Mouse (Mus musculus): Measurements from ENCODE around the gene Olfr1046. TPM values are rescaled to one million over a fixed set of nuclear protein-coding genes. Genes with fewer than 3 reads are reported as not detected.
"Not testable (repeated sequence)": the region's sequence is repeated elsewhere in the genome, so short reads cannot be mapped to it uniquely, and the experiment has no call there.

Gene Olfr1046
- not detected in 2 replicates for polyA plus RNA-seq (2015; fragmentation: Nextera tagmentation; extraction: Ambion mirVana)

- H3K27ac ChIP-seq: no peak within 1 kb of the TSS
- H3K4me3 ChIP-seq: no peak within 1 kb of the TSS
- H3K36me3 ChIP-seq (replicated peaks): no peaks in the 10 kb centered on the region
- H3K9ac ChIP-seq: no peak within 1 kb of the TSS
- no peaks in the 10 kb centered on the region for H3K9me3 ChIP-seq
- whole genome bisulfite sequencing: 71% methylated on average over 2 of the region's 2 CpGs
- no peaks in the 10 kb centered on the region for H3K4me1 ChIP-seq
- H3K27me3 ChIP-seq (replicated peaks): no peaks in the 10 kb centered on the region
- no peak for ATAC-seq (replicated peaks)
- no peak within 1 kb of the TSS for H3K4me2 ChIP-seq
These were observed at the start of gene Olfr1046 for GRCm38 (mm10) chr2:86219214-86219613. Gene Olfr1046, minus strand, starts transcription at chr2:86219314.

- not testable (repeated sequence) for H3K36me3 ChIP-seq (replicated peaks); H3K9ac ChIP-seq; H3K27me3 ChIP-seq (replicated peaks); H3K4me1 ChIP-seq; H3K4me2 ChIP-seq; H3K4me3 ChIP-seq; H3K9me3 ChIP-seq; ATAC-seq (replicated peaks); H3K27ac ChIP-seq
These were observed 39.1 kb upstream of the Olfr1046 start, which contains the start of gene Olfr1049 for GRCm38 (mm10) chr2:86258228-86258627. Gene Olfr1049, minus strand, starts transcription at chr2:86258328.

DNA sequence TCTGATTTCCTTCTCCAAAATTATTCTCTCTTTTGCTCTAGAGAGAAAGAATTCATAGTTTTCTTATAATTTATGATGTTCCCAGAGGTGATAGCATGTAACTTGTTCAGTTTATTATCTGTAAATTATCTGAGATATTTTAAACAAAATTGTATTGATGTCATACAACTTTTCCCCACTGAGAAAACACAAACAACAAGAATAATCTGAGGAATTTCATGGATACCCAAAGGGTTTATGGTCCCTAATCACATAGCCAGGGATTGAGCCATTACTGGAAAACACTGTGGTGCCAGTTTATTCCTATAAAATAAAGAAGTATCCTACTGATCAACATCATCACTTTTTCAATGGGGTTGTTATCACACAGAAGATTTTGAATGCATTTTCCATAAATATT lies 21.1 kb upstream of the Olfr1046 start, which contains the start of gene Olfr1048:
Gene Olfr1048, minus strand, starts transcription at position 101 of the 400 bp plus-strand sequence.
- Histone ChIP-seq H3K4me2 (no peak within 1 kb of the TSS), H3K36me3 (replicated peaks) (no peaks in the 10 kb centered on the region), H3K4me3 (no peak within 1 kb of the TSS), H3K4me1 (no peaks in the 10 kb centered on the region), H3K27ac (no peak within 1 kb of the TSS), H3K27me3 (replicated peaks) (no peaks in the 10 kb centered on the region), H3K9ac (no peak within 1 kb of the TSS), H3K9me3 (no peaks in the 10 kb centered on the region)
- no peak for ATAC-seq (replicated peaks)

DNA sequence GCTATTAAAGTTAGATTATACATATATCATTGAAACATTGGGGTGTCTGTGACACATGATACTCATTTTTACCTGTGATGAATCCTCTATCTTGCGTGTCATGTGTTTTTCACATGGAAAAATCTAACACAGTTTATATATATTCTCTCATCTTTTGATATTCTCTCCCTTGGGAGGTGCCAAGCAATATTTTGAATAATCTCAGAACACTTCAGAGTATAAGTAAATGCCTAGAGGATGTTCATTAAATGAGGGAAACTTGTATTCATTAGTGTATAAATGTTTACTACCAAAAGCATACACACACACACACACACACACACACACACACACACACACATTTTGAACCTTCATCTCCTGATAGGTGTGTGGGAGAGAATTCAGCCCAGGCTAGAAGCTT lies 12.2 kb upstream of the Olfr1046 start, which contains the start of gene Olfr1047:
Gene Olfr1047, minus strand, starts transcription at position 101 of the 400 bp plus-strand sequence.
- H3K27ac ChIP-seq: no peak within 1 kb of the TSS
- 98% methylated on average over 1 of the region's 1 CpGs for WGBS
- H3K36me3 ChIP-seq (replicated peaks): no peaks in the 10 kb centered on the region
- no peaks in the 10 kb centered on the region for H3K4me1 ChIP-seq
- H3K4me2 ChIP-seq: no peak within 1 kb of the TSS
- H3K9ac ChIP-seq: no peak within 1 kb of the TSS
- H3K4me3 ChIP-seq: no peak within 1 kb of the TSS
- H3K27me3 ChIP-seq (replicated peaks): no peaks in the 10 kb centered on the region
- ATAC-seq (replicated peaks): no peak
- no peaks in the 10 kb centered on the region for H3K9me3 ChIP-seq

GRCm38 (mm10) chr2:86202909-86203308 lies 16.2 kb downstream of the Olfr1046 start, which contains the start of gene Olfr1045:
Gene Olfr1045, minus strand, starts transcription at chr2:86203009.
- no peak within 1 kb of the TSS for H3K9ac ChIP-seq
- H3K4me2 ChIP-seq: no peak within 1 kb of the TSS
- H3K9me3 ChIP-seq: no peaks in the 10 kb centered on the region
- no peaks in the 10 kb centered on the region for H3K36me3 ChIP-seq (replicated peaks)
- H3K4me1 ChIP-seq: no peaks in the 10 kb centered on the region
- H3K27me3 ChIP-seq (replicated peaks): no peaks in the 10 kb centered on the region
- H3K27ac ChIP-seq: no peak within 1 kb of the TSS
- ATAC-seq (replicated peaks): no peak
- no peak within 1 kb of the TSS for H3K4me3 ChIP-seq

- WGBS: 50% methylated on average over 1 of the region's 1 CpGs
- no peak for ATAC-seq (replicated peaks)
These were observed 23.3 kb downstream of the Olfr1046 start for GRCm38 (mm10) chr2:86195863-86196262.

GRCm38 (mm10) chr2:86185583-86185982 lies 33.5 kb downstream of the Olfr1046 start, which contains the start of gene Olfr52:
Gene Olfr52, minus strand, starts transcription at chr2:86185683.
- no peak within 1 kb of the TSS for H3K9ac ChIP-seq
- H3K27me3 ChIP-seq (replicated peaks): no peaks in the 10 kb centered on the region
- no peak within 1 kb of the TSS for H3K27ac ChIP-seq
- no peak within 1 kb of the TSS for H3K4me3 ChIP-seq
- H3K9me3 ChIP-seq: no peaks in the 10 kb centered on the region
- ATAC-seq (replicated peaks): no peak
- no peaks in the 10 kb centered on the region for H3K36me3 ChIP-seq (replicated peaks)
- H3K4me2 ChIP-seq: no peak within 1 kb of the TSS
- no peaks in the 10 kb centered on the region for H3K4me1 ChIP-seq

More at GRCm38 (mm10) chr2:86195863-86196262, 23.3 kb downstream of the Olfr1046 start:
- H3K4me3 ChIP-seq: no peak overlapping the region
- H3K4me1 ChIP-seq: no peaks in the 10 kb centered on the region
- no peaks in the 10 kb centered on the region for H3K27me3 ChIP-seq (replicated peaks)
- H3K4me2 ChIP-seq: no peak overlapping the region
- H3K36me3 ChIP-seq (replicated peaks): no peaks in the 10 kb centered on the region
- no peaks in the 10 kb centered on the region for H3K9me3 ChIP-seq
- no peak overlapping the region for H3K9ac ChIP-seq
- H3K27ac ChIP-seq: no peak overlapping the region

DNA sequence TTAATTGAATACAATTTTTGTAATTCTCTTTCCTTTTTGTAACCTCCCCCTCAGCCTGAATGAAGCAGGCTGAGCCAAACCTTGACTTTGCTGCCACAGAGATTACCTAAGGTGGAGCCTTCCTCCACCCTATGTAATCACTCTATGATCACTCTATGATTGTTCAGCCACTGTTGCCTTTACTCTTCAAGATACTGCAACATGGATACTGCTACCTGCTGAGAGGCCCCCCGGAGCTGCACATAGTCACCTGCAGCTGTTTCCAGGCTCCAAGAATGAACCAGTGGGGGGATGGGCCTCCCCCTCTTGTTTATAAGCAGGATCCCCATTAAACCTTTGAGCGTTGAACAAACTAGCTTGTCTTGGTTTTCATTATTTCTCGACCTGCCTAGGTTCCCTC lies 39.2 kb downstream of the Olfr1046 start:
- no peaks in the 10 kb centered on the region for H3K9me3 ChIP-seq
- H3K27ac ChIP-seq: no peak overlapping the region
- no peaks in the 10 kb centered on the region for H3K36me3 ChIP-seq (replicated peaks)
- no peak overlapping the region for H3K4me3 ChIP-seq
- H3K9ac ChIP-seq: no peak overlapping the region
- WGBS: 80% methylated on average over 3 of the region's 3 CpGs
- ATAC-seq (replicated peaks): no peak
- no peak overlapping the region for H3K4me2 ChIP-seq
- no peaks in the 10 kb centered on the region for H3K27me3 ChIP-seq (replicated peaks)
- H3K4me1 ChIP-seq: no peaks in the 10 kb centered on the region

GRCm38 (mm10) chr2:86177720-86178119 lies 41.4 kb downstream of the Olfr1046 start, which contains the start of gene Olfr1044:
Gene Olfr1044, minus strand, starts transcription at chr2:86177820.
- H3K27me3 ChIP-seq (replicated peaks): no peaks in the 10 kb centered on the region
- H3K27ac ChIP-seq: no peak within 1 kb of the TSS
- no peak within 1 kb of the TSS for H3K4me2 ChIP-seq
- ATAC-seq (replicated peaks): no peak
- no peak within 1 kb of the TSS for H3K4me3 ChIP-seq
- no peaks in the 10 kb centered on the region for H3K4me1 ChIP-seq
- H3K9ac ChIP-seq: no peak within 1 kb of the TSS
- H3K9me3 ChIP-seq: no peaks in the 10 kb centered on the region
- H3K36me3 ChIP-seq (replicated peaks): no peaks in the 10 kb centered on the region

- not testable (repeated sequence) for H3K27ac ChIP-seq; H3K36me3 ChIP-seq (replicated peaks); H3K4me3 ChIP-seq; ATAC-seq (replicated peaks); H3K4me2 ChIP-seq; H3K4me1 ChIP-seq; H3K27me3 ChIP-seq (replicated peaks); H3K9ac ChIP-seq; H3K9me3 ChIP-seq
- 98% methylated on average over 7 of the region's 7 CpGs for WGBS
These were observed 43.7 kb downstream of the Olfr1046 start for GRCm38 (mm10) chr2:86175422-86175821.

DNA sequence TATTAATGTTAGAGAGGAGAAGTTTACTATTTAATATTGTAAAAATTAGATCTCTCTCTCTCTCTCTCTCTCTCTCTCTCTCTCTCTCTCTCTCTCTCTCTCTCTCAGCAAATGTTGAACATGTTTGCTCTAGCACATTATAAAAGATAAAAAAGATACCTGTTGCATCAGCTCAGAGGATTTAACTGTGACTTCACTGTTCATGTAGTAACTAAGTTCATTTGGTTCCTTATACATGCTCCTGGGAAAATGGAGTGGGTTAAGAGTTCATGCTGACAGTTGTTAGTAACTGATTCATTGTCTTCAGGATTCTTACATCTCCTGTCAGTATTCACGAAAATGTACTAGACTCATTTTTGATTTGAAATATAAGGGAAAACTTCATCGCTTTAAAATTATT lies 51.7 kb downstream of the Olfr1046 start, which contains the start of gene Olfr1043:
Gene Olfr1043, minus strand, starts transcription at position 101 of the 400 bp plus-strand sequence.
- Histone ChIP-seq H3K4me3 (no peak within 1 kb of the TSS), H3K4me1 (no peaks in the 10 kb centered on the region), H3K9me3 (no peaks in the 10 kb centered on the region), H3K27ac (no peak within 1 kb of the TSS), H3K27me3 (replicated peaks) (no peaks in the 10 kb centered on the region), H3K9ac (no peak within 1 kb of the TSS), H3K4me2 (no peak within 1 kb of the TSS), H3K36me3 (replicated peaks) (no peaks in the 10 kb centered on the region)
- WGBS: 87% methylated on average over 2 of the region's 2 CpGs
- ATAC-seq (replicated peaks): no peak

Measured in midbrain, embryonic 15.5 days (tissue).